Mouse (Mus musculus): ENCODE data around the gene Vsig10l. TPM values are rescaled to one million over a fixed set of nuclear protein-coding genes. Genes with fewer than 3 reads are reported as not detected.
A peak's percentile ranks its signal among the peaks of the same experiment; 100 is the strongest.

Vsig10l gene
- polyA plus RNA-seq, 1 experiment = 1.9 TPM

- Histone ChIP-seq H3K9me3 (replicated peaks; ENCODE audit: control insufficient read depth, insufficient read depth, low read length, poor library complexity, severe bottlenecking) (no peaks in the 10 kb centered on the region), H3K27ac (ENCODE audit: insufficient read depth, low read length) (peak overlapping the region; percentile 54), H3K9ac (ENCODE audit: low read depth, poor library complexity, severe bottlenecking) (peak overlapping the region; percentile 24; the same call in 1 of the 2 replicates), H3K4me1 (ENCODE audit: control insufficient read depth, insufficient read depth, low read length) (peaks cover 4% of the 10 kb centered on the region), H3K27me3 (ENCODE audit: control insufficient read depth, insufficient read depth, low read length, poor library complexity, severe bottlenecking) (no peaks in the 10 kb centered on the region), H3K36me3 (ENCODE audit: control insufficient read depth, insufficient read depth, low read length, poor library complexity, severe bottlenecking) (no peaks in the 10 kb centered on the region), H3K4me3 (ENCODE audit: low read depth, low read length) (peak overlapping the region; percentile 80)
- TF ChIP-seq POLR2A (IDR thresholded peaks at IDR 0.05; ENCODE audit: insufficient read depth, low read length) (no peak), EP300 (IDR thresholded peaks at IDR 0.05; ENCODE audit: insufficient read depth, low read depth, low read length) (no peak), CTCF (IDR thresholded peaks at IDR 0.05; ENCODE audit: low read depth, low read length) (no peak)
Measured at GRCm38 (mm10) chr7:43442684-43443083, 20.3 kb upstream of the Vsig10l start.

DNA sequence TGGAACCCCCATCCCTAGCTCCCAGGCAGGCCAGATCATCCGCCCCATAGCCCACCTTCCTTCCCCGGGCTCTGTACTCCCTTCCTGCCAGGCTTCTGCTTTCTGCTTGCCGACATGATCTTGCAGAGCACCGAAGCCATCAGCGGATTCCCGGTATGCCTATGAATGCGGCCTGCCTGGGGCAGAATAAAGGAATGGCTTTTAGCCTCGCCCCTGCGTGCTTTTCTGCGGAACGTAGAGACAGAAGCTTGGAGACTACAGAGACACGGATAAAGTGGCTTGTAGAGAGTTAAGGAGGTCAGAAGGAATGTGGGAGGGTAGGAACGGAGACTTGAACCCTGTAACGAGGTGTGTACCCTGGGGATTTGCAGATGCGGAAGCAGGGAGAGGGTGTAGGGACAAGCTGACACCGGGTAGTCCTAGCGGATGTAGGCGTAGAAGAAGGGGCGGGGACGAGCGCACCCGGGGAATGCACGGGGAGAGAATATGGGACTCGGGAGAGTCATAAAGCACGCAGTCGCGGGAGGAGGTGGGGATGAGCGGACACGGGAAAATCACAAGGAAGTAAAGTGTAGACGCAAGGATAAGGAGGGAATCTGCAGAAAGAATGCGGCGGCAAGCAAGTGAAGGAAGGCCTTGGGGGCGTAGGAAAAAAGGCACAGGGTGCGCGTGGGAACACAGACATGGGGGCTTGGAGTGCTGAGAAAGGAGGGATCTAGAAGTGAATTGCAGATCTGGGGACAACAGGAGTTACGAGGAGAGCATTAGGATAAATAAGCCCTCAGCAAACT, 19.6 kb upstream of the Vsig10l start:
- no peaks in the 10 kb centered on the region for H3K36me3 ChIP-seq (ENCODE audit: control insufficient read depth, insufficient read depth, low read length, poor library complexity, severe bottlenecking)
- H3K4me1 ChIP-seq (ENCODE audit: control insufficient read depth, insufficient read depth, low read length) = peaks cover 4% of the 10 kb centered on the region
- H3K27me3 ChIP-seq (ENCODE audit: control insufficient read depth, insufficient read depth, low read length, poor library complexity, severe bottlenecking) = no peaks in the 10 kb centered on the region
- peak overlapping the region; percentile 24; the same call in 1 of the 2 replicates for H3K9ac ChIP-seq (ENCODE audit: low read depth, poor library complexity, severe bottlenecking)
- peak overlapping the region; percentile 80 for H3K4me3 ChIP-seq (ENCODE audit: low read depth, low read length)
- H3K27ac ChIP-seq (ENCODE audit: insufficient read depth, low read length) = peak overlapping the region; percentile 54
- H3K9me3 ChIP-seq (replicated peaks; ENCODE audit: control insufficient read depth, insufficient read depth, low read length, poor library complexity, severe bottlenecking) = no peaks in the 10 kb centered on the region
- TF ChIP-seq EP300 (IDR thresholded peaks at IDR 0.05; ENCODE audit: insufficient read depth, low read depth, low read length) (no peak), POLR2A (IDR thresholded peaks at IDR 0.05; ENCODE audit: insufficient read depth, low read length) (no peak), CTCF (IDR thresholded peaks at IDR 0.05; ENCODE audit: low read depth, low read length) (no peak)

GRCm38 (mm10) chr7:43443917-43444293, 19.0 kb upstream of the Vsig10l start, which contains the start of the genes Etfb and Gm45233:
Gene Etfb, plus strand, starts transcription at chr7:43444083.
Gene Gm45233, plus strand, starts transcription at chr7:43444128.
- TF ChIP-seq POLR2A (IDR thresholded peaks at IDR 0.05; ENCODE audit: insufficient read depth, low read length) (peak; percentile 79), EP300 (IDR thresholded peaks at IDR 0.05; ENCODE audit: insufficient read depth, low read depth, low read length) (no peak), CTCF (IDR thresholded peaks at IDR 0.05; ENCODE audit: low read depth, low read length) (no peak)

DNA sequence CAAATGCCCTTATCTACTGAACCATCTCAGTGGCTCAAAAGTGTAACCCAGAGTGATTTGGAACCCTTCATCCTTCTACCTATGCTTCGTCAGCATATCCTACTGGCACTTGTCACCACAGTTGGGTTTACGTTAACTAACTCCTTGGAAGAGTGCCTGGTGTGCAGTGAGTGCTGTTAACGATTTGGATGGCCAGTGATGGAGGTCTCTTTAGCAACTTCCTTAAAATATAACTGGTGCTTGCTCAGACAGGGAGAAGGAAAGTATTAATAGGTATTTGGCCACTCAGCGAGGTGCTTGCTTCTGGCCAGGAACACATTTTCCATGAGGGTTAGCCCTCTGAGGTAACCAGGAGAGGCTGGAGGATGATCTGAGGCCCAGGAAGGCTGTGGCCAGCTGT, 15.2 kb upstream of the Vsig10l start:
- H3K27me3 ChIP-seq (ENCODE audit: control insufficient read depth, insufficient read depth, low read length, poor library complexity, severe bottlenecking) = no peaks in the 10 kb centered on the region
- TF ChIP-seq POLR2A (IDR thresholded peaks at IDR 0.05; ENCODE audit: insufficient read depth, low read length) = no peak
- no peak for TF ChIP-seq CTCF (IDR thresholded peaks at IDR 0.05; ENCODE audit: low read depth, low read length)
- no peak for TF ChIP-seq EP300 (IDR thresholded peaks at IDR 0.05; ENCODE audit: insufficient read depth, low read depth, low read length)
- no peak overlapping the region for H3K27ac ChIP-seq (ENCODE audit: insufficient read depth, low read length)
- H3K4me3 ChIP-seq (ENCODE audit: low read depth, low read length) = no peak overlapping the region
- no peak overlapping the region for H3K9ac ChIP-seq (ENCODE audit: low read depth, poor library complexity, severe bottlenecking)
- no peaks in the 10 kb centered on the region for H3K36me3 ChIP-seq (ENCODE audit: control insufficient read depth, insufficient read depth, low read length, poor library complexity, severe bottlenecking)
- no peaks in the 10 kb centered on the region for H3K4me1 ChIP-seq (ENCODE audit: control insufficient read depth, insufficient read depth, low read length)
- no peaks in the 10 kb centered on the region for H3K9me3 ChIP-seq (replicated peaks; ENCODE audit: control insufficient read depth, insufficient read depth, low read length, poor library complexity, severe bottlenecking)

More at GRCm38 (mm10) chr7:43443917-43444293, 19.0 kb upstream of the Vsig10l start, which contains the start of the genes Etfb and Gm45233:
- peak within 1 kb of the TSS; percentile 59 for H3K9ac ChIP-seq (ENCODE audit: low read depth, poor library complexity, severe bottlenecking)
- peaks cover 4% of the 10 kb centered on the region for H3K4me1 ChIP-seq (ENCODE audit: control insufficient read depth, insufficient read depth, low read length)
- H3K27me3 ChIP-seq (ENCODE audit: control insufficient read depth, insufficient read depth, low read length, poor library complexity, severe bottlenecking) = no peaks in the 10 kb centered on the region
- no peaks in the 10 kb centered on the region for H3K9me3 ChIP-seq (replicated peaks; ENCODE audit: control insufficient read depth, insufficient read depth, low read length, poor library complexity, severe bottlenecking)
- H3K36me3 ChIP-seq (ENCODE audit: control insufficient read depth, insufficient read depth, low read length, poor library complexity, severe bottlenecking) = no peaks in the 10 kb centered on the region
- H3K27ac ChIP-seq (ENCODE audit: insufficient read depth, low read length) = peak within 1 kb of the TSS; percentile 54
- H3K4me3 ChIP-seq (ENCODE audit: low read depth, low read length) = peak within 1 kb of the TSS; percentile 80

DNA sequence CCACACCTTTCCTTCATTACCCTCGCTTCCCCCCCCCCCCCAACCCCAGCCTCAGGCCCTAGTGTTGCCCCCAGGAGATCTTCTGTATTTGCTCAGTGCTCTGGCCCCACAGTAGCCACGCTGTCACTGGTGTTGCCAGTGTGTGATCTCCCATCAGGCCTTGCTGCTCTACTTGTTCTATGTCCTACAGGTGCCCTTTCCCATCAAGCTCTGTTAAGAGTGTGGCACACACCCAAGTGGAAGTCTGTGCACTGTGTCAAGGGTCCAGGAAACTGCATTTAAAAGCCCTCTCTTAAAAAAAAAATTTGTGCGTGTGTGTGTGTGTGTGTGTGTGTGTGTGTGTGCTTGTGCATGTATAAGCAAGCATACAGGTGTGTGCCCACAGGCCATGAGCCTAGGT, 14.7 kb upstream of the Vsig10l start:
- Histone ChIP-seq H3K9me3 (replicated peaks; ENCODE audit: control insufficient read depth, insufficient read depth, low read length, poor library complexity, severe bottlenecking) (no peaks in the 10 kb centered on the region), H3K27me3 (ENCODE audit: control insufficient read depth, insufficient read depth, low read length, poor library complexity, severe bottlenecking) (no peaks in the 10 kb centered on the region), H3K4me1 (ENCODE audit: control insufficient read depth, insufficient read depth, low read length) (no peaks in the 10 kb centered on the region), H3K9ac (ENCODE audit: low read depth, poor library complexity, severe bottlenecking) (no peak overlapping the region), H3K27ac (ENCODE audit: insufficient read depth, low read length) (no peak overlapping the region), H3K36me3 (ENCODE audit: control insufficient read depth, insufficient read depth, low read length, poor library complexity, severe bottlenecking) (no peaks in the 10 kb centered on the region), H3K4me3 (ENCODE audit: low read depth, low read length) (no peak overlapping the region)
- TF ChIP-seq EP300 (IDR thresholded peaks at IDR 0.05; ENCODE audit: insufficient read depth, low read depth, low read length) (no peak), POLR2A (IDR thresholded peaks at IDR 0.05; ENCODE audit: insufficient read depth, low read length) (no peak), CTCF (IDR thresholded peaks at IDR 0.05; ENCODE audit: low read depth, low read length) (no peak)

GRCm38 (mm10) chr7:43449811-43450210, 13.1 kb upstream of the Vsig10l start:
- H3K27ac ChIP-seq (ENCODE audit: insufficient read depth, low read length) = no peak overlapping the region
- H3K36me3 ChIP-seq (ENCODE audit: control insufficient read depth, insufficient read depth, low read length, poor library complexity, severe bottlenecking) = no peaks in the 10 kb centered on the region
- no peak for TF ChIP-seq EP300 (IDR thresholded peaks at IDR 0.05; ENCODE audit: insufficient read depth, low read depth, low read length)
- TF ChIP-seq POLR2A (IDR thresholded peaks at IDR 0.05; ENCODE audit: insufficient read depth, low read length) = no peak
- no peak for TF ChIP-seq CTCF (IDR thresholded peaks at IDR 0.05; ENCODE audit: low read depth, low read length)
- no peaks in the 10 kb centered on the region for H3K9me3 ChIP-seq (replicated peaks; ENCODE audit: control insufficient read depth, insufficient read depth, low read length, poor library complexity, severe bottlenecking)
- H3K4me3 ChIP-seq (ENCODE audit: low read depth, low read length) = no peak overlapping the region
- no peak overlapping the region for H3K9ac ChIP-seq (ENCODE audit: low read depth, poor library complexity, severe bottlenecking)
- no peaks in the 10 kb centered on the region for H3K4me1 ChIP-seq (ENCODE audit: control insufficient read depth, insufficient read depth, low read length)
- H3K27me3 ChIP-seq (ENCODE audit: control insufficient read depth, insufficient read depth, low read length, poor library complexity, severe bottlenecking) = no peaks in the 10 kb centered on the region
